In genomic region chr11:22825548-22825947, GRCm38 (mm10) we compare ENCODE assay signal across 22 mouse cellular contexts.
"Had no signal": no experiment of that assay in that cellular context is flagged by ENCODE, and none has a peak within 500 bp of the region (broad histone marks: within the 10 kb centered on the region; RNA-seq: fewer than 3 reads in every experiment).

No protein-coding gene starts in this region.

- H3K4me3 ChIP-seq: limb, embryonic 12.5 days; limb, embryonic 15.5 days; liver, embryonic 12.5 days; liver, embryonic 15.5 days; midbrain, embryonic 12.5 days; myocyte; neural tube, embryonic 13.5 days; stomach, embryonic 15.5 days had no signal

- H3K4me1 ChIP-seq: limb, embryonic 12.5 days; midbrain, embryonic 12.5 days; stomach, embryonic 15.5 days had no signal

- DNase-seq: kidney, adult 11 months; kidney, postnatal 14 days; kidney, postnatal 4 days; layer of hippocampus, adult 9-11 months; left cerebral cortex, postnatal 4 days; lung, adult 2 months; lung, postnatal 14 days; lung, postnatal 4 days; retina, postnatal 1 day; right cerebral cortex, postnatal 25 days; spleen, adult 18-20 months; thymus, adult 18-20 months; thymus, postnatal 36 days had no signal

- H3K36me3 ChIP-seq: limb, embryonic 12.5 days; limb, embryonic 15.5 days; midbrain, embryonic 12.5 days; neural tube, embryonic 13.5 days; stomach, embryonic 15.5 days had no signal

- H3K27me3 ChIP-seq: limb, embryonic 12.5 days; limb, embryonic 15.5 days; liver, embryonic 12.5 days; liver, embryonic 15.5 days; midbrain, embryonic 12.5 days; neural tube, embryonic 13.5 days; stomach, embryonic 15.5 days had no signal

- H3K9ac ChIP-seq: limb, embryonic 12.5 days; limb, embryonic 15.5 days; liver, embryonic 12.5 days; liver, embryonic 15.5 days; midbrain, embryonic 12.5 days; neural tube, embryonic 13.5 days; stomach, embryonic 15.5 days had no signal

- H3K4me2 ChIP-seq: limb, embryonic 12.5 days; limb, embryonic 15.5 days; liver, embryonic 12.5 days; liver, embryonic 15.5 days; midbrain, embryonic 12.5 days; neural tube, embryonic 13.5 days; stomach, embryonic 15.5 days had no signal

- ATAC-seq: liver, embryonic 12.5 days; midbrain, embryonic 16.5 days had no signal

- H3K27ac ChIP-seq: limb, embryonic 12.5 days; limb, embryonic 15.5 days; liver, embryonic 12.5 days; liver, embryonic 15.5 days; midbrain, embryonic 12.5 days; neural tube, embryonic 13.5 days; stomach, embryonic 15.5 days had no signal

- H3K9me3 ChIP-seq: limb, embryonic 12.5 days; limb, embryonic 15.5 days; liver, embryonic 12.5 days; liver, embryonic 15.5 days; midbrain, embryonic 12.5 days; neural tube, embryonic 13.5 days; stomach, embryonic 15.5 days had no signal
